11 mouse cellular contexts compared by ENCODE assay signal in the genomic region with DNA sequence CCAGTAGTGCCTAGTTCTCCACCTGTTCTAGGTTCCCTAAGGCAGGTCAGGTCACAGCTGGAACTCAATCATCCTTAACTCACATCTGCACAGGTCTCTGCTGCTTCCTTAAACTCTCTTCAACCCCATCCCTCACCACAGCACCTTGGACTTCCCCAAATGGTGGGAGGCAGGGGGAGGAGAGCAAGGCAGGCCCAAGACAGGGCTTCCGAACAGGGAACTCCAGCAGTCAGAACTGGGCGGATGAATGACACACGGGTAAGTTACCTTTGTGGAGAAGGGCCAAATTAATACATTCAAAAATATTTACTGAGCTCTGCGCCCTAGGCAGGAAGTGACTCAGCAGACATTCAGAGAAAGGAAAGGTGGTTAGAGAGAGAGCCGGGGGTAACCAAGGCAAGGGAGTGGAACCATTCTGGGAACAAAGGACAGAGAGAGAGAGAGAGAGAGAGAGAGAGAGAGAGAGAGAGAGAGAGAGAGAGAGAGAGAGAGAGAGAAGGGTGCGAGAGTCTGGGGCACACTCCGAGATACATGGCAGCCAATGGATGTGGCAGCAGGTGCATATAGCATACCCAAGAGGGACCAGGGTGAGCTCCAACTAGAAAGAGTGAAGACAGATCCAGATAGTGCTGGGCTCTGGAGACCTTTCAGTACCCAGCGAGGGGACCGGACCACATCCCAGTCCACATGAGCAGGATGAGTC. TPM values are rescaled to one million over a fixed set of nuclear protein-coding genes. Genes with fewer than 3 reads are reported as not detected.
DNase-seq lines count a peak whose midpoint lies in the region; ATAC-seq and TF ChIP-seq lines count a peak whose summit lies in the region.
"Had no signal": no experiment of that assay in that cellular context is flagged by ENCODE, and none has a peak within 500 bp of the region (broad histone marks: within the 10 kb centered on the region; RNA-seq: fewer than 3 reads in every experiment).

No protein-coding gene starts in this region.

- ATAC-seq in kidney, embryonic 16.5 days (ENCODE audit: low FRiP score, low TSS enrichment), result no peak
- ATAC-seq in megakaryocyte, adult 5-6 weeks (ENCODE audit: poor library complexity, severe bottlenecking), result peak; percentile 81
- ATAC-seq: midbrain, embryonic 13.5 days had no signal

- H3K4me3 ChIP-seq in kidney, embryonic 16.5 days (ENCODE audit: low read length), result no peak overlapping the region
- peak overlapping the region in 1 of 2 experiments; percentile 0; a peak in 2 of 4 replicates for H3K4me3 ChIP-seq in MEL (ENCODE audit: control insufficient read depth in 1 of 2, insufficient read depth in 1 of 2, low read depth in 2 of 2, low read length in 2 of 2)
- no peak overlapping the region for H3K4me3 ChIP-seq in cerebellum, adult 2 months (replicated peaks; ENCODE audit: insufficient read depth, low read depth, low read length)
- H3K4me3 ChIP-seq: midbrain, embryonic 13.5 days had no signal

- H3K27me3 ChIP-seq in kidney, embryonic 16.5 days (ENCODE audit: insufficient read depth, low read length), result no peaks in the 10 kb centered on the region
- no peaks in the 10 kb centered on the region for H3K27me3 ChIP-seq in MEL (ENCODE audit: control insufficient read depth in 1 of 2, insufficient read depth in 2 of 2, low read length in 2 of 2)
- H3K27me3 ChIP-seq in cerebellum, adult 2 months (ENCODE audit: control insufficient read depth, insufficient read depth, low read length), result no peaks in the 10 kb centered on the region
- H3K27me3 ChIP-seq: midbrain, embryonic 13.5 days had no signal

- TF ChIP-seq RAD21 in MEL (IDR thresholded peaks at IDR 0.05; ENCODE audit: low read depth, low read length), result no peak

- no peak overlapping the region for H3K9ac ChIP-seq in kidney, embryonic 16.5 days (replicated peaks; ENCODE audit: low read length)
- H3K9ac ChIP-seq in MEL (ENCODE audit: control insufficient read depth, low read depth, low read length, poor library complexity, severe bottlenecking), result peak overlapping the region; percentile 52; the same call in 1 of the 2 replicates
- H3K9ac ChIP-seq: midbrain, embryonic 13.5 days had no signal

- H3K79me2 ChIP-seq in MEL (ENCODE audit: control insufficient read depth, insufficient read depth, low read length, poor library complexity), result no peaks in the 10 kb centered on the region

- H3K4me1 ChIP-seq in kidney, embryonic 16.5 days (ENCODE audit: insufficient read depth, low read length), result peaks cover 80% of the 10 kb centered on the region
- peaks cover 22 to 44% of the 10 kb centered on the region in 2 experiments for H3K4me1 ChIP-seq in MEL (ENCODE audit: control insufficient read depth in 1 of 2, insufficient read depth in 2 of 2, low read length in 2 of 2)
- peaks cover 23% of the 10 kb centered on the region for H3K4me1 ChIP-seq in cerebellum, adult 2 months (ENCODE audit: control insufficient read depth, insufficient read depth, low read length)

- TF ChIP-seq POLR2A in MEL (IDR thresholded peaks at IDR 0.05; ENCODE audit: control insufficient read depth in 1 of 2, insufficient read depth in 1 of 2, low read depth in 1 of 2, low read length in 2 of 2, poor library complexity in 1 of 2), result no peak
- no peak for TF ChIP-seq POLR2A in cerebellum, adult 2 months (IDR thresholded peaks at IDR 0.05; ENCODE audit: borderline replicate concordance, insufficient read depth, low read length)

- WGBS in kidney, embryonic 16.5 days, result 68% methylated on average over 9 of the region's 9 CpGs
- 94% methylated on average over 9 of the region's 9 CpGs for WGBS in cerebellum, adult 2 months

- no peak for DNase-seq in kidney, postnatal 10 days
- DNase-seq in A20 (ENCODE audit: low read depth, low spot score), result peak; percentile 64
- peak; percentile 91 for DNase-seq in MEL (ENCODE audit: low read depth, low spot score)
- DNase-seq in embryo, embryonic 9.5 days (ENCODE audit: extremely low spot score), result no peak
- no peak for DNase-seq in kidney, postnatal 14 days
- DNase-seq in cerebellum, adult 2 months, result no peak
- DNase-seq: cerebellum, adult 18-20 months; right cerebral cortex, postnatal 25 days had no signal

- TF ChIP-seq EP300 in MEL (IDR thresholded peaks at IDR 0.05; ENCODE audit: low read depth in 1 of 2, low read length in 2 of 2), result peak; percentile 61 to 74

- H3K36me3 ChIP-seq in kidney, embryonic 16.5 days (ENCODE audit: insufficient read depth, low read length), result no peaks in the 10 kb centered on the region
- H3K36me3 ChIP-seq in MEL (ENCODE audit: control insufficient read depth in 1 of 2, insufficient read depth in 2 of 2, low read length in 2 of 2), result peaks cover 0 to 24% of the 10 kb centered on the region in 2 experiments; a peak in 2 of 4 replicates
- H3K36me3 ChIP-seq: midbrain, embryonic 13.5 days had no signal

- no peak for TF ChIP-seq CTCF in MEL (IDR thresholded peaks at IDR 0.05 in 2 of 3, conservative IDR thresholded peaks at IDR 0.05 in 1 of 3; ENCODE audit: control insufficient read depth in 1 of 3, insufficient read depth in 1 of 3, low read depth in 2 of 3, low read length in 3 of 3, poor library complexity in 1 of 3, severe bottlenecking in 1 of 3)
- no peak for TF ChIP-seq CTCF in cerebellum, adult 2 months (IDR thresholded peaks at IDR 0.05; ENCODE audit: borderline replicate concordance, insufficient read depth, low read depth, low read length)

- H3K9me3 ChIP-seq in kidney, embryonic 16.5 days (ENCODE audit: low read length), result no peaks in the 10 kb centered on the region
- no peaks in the 10 kb centered on the region for H3K9me3 ChIP-seq in MEL (replicated peaks; ENCODE audit: insufficient read depth, low read length)
- H3K9me3 ChIP-seq: midbrain, embryonic 13.5 days had no signal

- no peak overlapping the region for H3K4me2 ChIP-seq in kidney, embryonic 16.5 days (replicated peaks; ENCODE audit: low read depth, low read length)
- H3K4me2 ChIP-seq: midbrain, embryonic 13.5 days had no signal

- H3K27ac ChIP-seq in kidney, embryonic 16.5 days (ENCODE audit: low read length), result peak overlapping the region; percentile 41
- peak overlapping the region; percentile 84 for H3K27ac ChIP-seq in MEL (ENCODE audit: control insufficient read depth, low read depth, low read length)
- no peak overlapping the region for H3K27ac ChIP-seq in cerebellum, adult 2 months (ENCODE audit: insufficient read depth, low read length)

TF ChIP-seq in MEL, 35 proteins besides CTCF, POLR2A, EP300 and RAD21 (continues in another document):
- TF ChIP-seq TBP (IDR thresholded peaks at IDR 0.05; ENCODE audit: low read depth, low read length), result peak; percentile 85
- TF ChIP-seq ZNF384 (IDR thresholded peaks at IDR 0.05; ENCODE audit: low read depth, low read length), result no peak
- TF ChIP-seq KAT2A (conservative IDR thresholded peaks at IDR 0.05; ENCODE audit: low read depth, low read length), result no peak
- TF ChIP-seq CHD1 (IDR thresholded peaks at IDR 0.05; ENCODE audit: low read depth, low read length), result no peak
- TF ChIP-seq ELF1 (IDR thresholded peaks at IDR 0.05; ENCODE audit: low read depth, low read length), result peak; percentile 54; the same call in 1 of the 2 replicates
- no peak for TF ChIP-seq ZKSCAN1 (IDR thresholded peaks at IDR 0.05; ENCODE audit: low read depth, low read length)
- TF ChIP-seq TCF12 (IDR thresholded peaks at IDR 0.05; ENCODE audit: low read depth, low read length), result peak; percentile 55; the same call in 1 of the 2 replicates
- TF ChIP-seq MAZ (IDR thresholded peaks at IDR 0.05; ENCODE audit: low read depth, low read length), result peak; percentile 77
- TF ChIP-seq UBTF (IDR thresholded peaks at IDR 0.05; ENCODE audit: borderline replicate concordance, insufficient read depth, low read depth, low read length), result no peak
- TF ChIP-seq TAL1 (IDR thresholded peaks at IDR 0.05; ENCODE audit: low read length), result peak; percentile 65
- TF ChIP-seq NELFE (IDR thresholded peaks at IDR 0.05; ENCODE audit: low read depth, low read length), result no peak; the same call in 1 of the 2 replicates
- peak; percentile 46; the same call in 1 of the 2 replicates for TF ChIP-seq RCOR1 (IDR thresholded peaks at IDR 0.05; ENCODE audit: low read depth, low read length)
- TF ChIP-seq HCFC1 (IDR thresholded peaks at IDR 0.05; ENCODE audit: low read depth, low read length), result no peak
- TF ChIP-seq SIN3A (IDR thresholded peaks at IDR 0.05; ENCODE audit: low read length), result peak; percentile 17; the same call in 1 of the 2 replicates
- TF ChIP-seq JUND (IDR thresholded peaks at IDR 0.05; ENCODE audit: low read depth, low read length), result peak; percentile 91; the same call in 1 of the 2 replicates
- TF ChIP-seq MAX (IDR thresholded peaks at IDR 0.05; ENCODE audit: low read length), result 0 out of 2 replicates have a peak, but pooled peaks have one; percentile 22
- no peak for TF ChIP-seq ZMIZ1 (IDR thresholded peaks at IDR 0.05; ENCODE audit: low read depth, low read length)
- no peak for TF ChIP-seq USF2 (IDR thresholded peaks at IDR 0.05; ENCODE audit: borderline replicate concordance in 1 of 2, insufficient read depth in 1 of 2, low read depth in 1 of 2, low read length in 2 of 2)
- no peak for TF ChIP-seq MYB (IDR thresholded peaks at IDR 0.05; ENCODE audit: low read depth, low read length)
- TF ChIP-seq ZC3H11A (IDR thresholded peaks at IDR 0.05; ENCODE audit: low read depth, low read length), result no peak
- no peak for TF ChIP-seq E2F4 (IDR thresholded peaks at IDR 0.05; ENCODE audit: borderline replicate concordance, low read depth, low read length)
- no peak; the same call in 1 of the 2 replicates for TF ChIP-seq SMC3 (IDR thresholded peaks at IDR 0.05; ENCODE audit: low read depth, low read length)
- no peak for TF ChIP-seq POLR2AphosphoS5 (IDR thresholded peaks at IDR 0.05; ENCODE audit: borderline replicate concordance, low read depth, low read length)
- no peak for TF ChIP-seq USF1 (IDR thresholded peaks at IDR 0.05; ENCODE audit: low read depth, low read length)
- no peak for TF ChIP-seq CHD2 (IDR thresholded peaks at IDR 0.05; ENCODE audit: low read length)
- no peak; the same call in 1 of the 2 replicates for TF ChIP-seq MXI1 (IDR thresholded peaks at IDR 0.05; ENCODE audit: low read depth, low read length)
- TF ChIP-seq GABPA (IDR thresholded peaks at IDR 0.05; ENCODE audit: low read depth, low read length), result peak; percentile 81
- TF ChIP-seq NRF1 (IDR thresholded peaks at IDR 0.05; ENCODE audit: insufficient read depth, low read depth, low read length, poor library complexity, severe bottlenecking), result no peak

RNA-seq across cellular contexts. Expression of a gene that starts 36.1 kb away (rescaled TPM):
- polyA plus RNA-seq in kidney, embryonic 16.5 days (2015; fragmentation: Nextera tagmentation; extraction: Ambion mirVana), result 27.8 and 27.9 TPM in 2 replicates
- 7.1 and 7.5 TPM in 2 replicates for total RNA-seq in MEL (2012; rRNA removed)
- polyA plus RNA-seq in MEL (2012; ENCODE audit: insufficient read depth in 1 of 2, insufficient read length in 2 of 2, low read depth in 1 of 2, low replicate concordance in 2 of 2, missing spikeins in 1 of 2), result 10 to 100 TPM in 1 of 2 experiments, not detected in 1; 10.2 TPM
- total RNA-seq in megakaryocyte, adult 5-6 weeks (2015), result 9.1 and 15.0 TPM in 2 replicates
- total RNA-seq in megakaryocyte, adult 5-6 weeks (2017), result 9.7 and 12.7 TPM in 2 replicates
- polyA plus RNA-seq in cerebellum, adult 2 months (2012; rRNA removed), result 19.9 and 28.2 TPM in 2 replicates

Comparison
In these comparisons a context has a peak if more than half of its experiments do, and no peak if none do; other contexts are left out.
1. DNase-seq: peak in A20 (single experiment) and MEL (single experiment); none in kidney, postnatal 10 days (single experiment), embryo, embryonic 9.5 days (single experiment), kidney, postnatal 14 days (single experiment) and cerebellum, adult 2 months (0 of 2).